Mouse (Mus musculus): ENCODE results near the gene Clasrp. TPM values are rescaled to one million over a fixed set of nuclear protein-coding genes. Genes with fewer than 3 reads are reported as not detected.
"Not testable (repeated sequence)": the region's sequence is repeated elsewhere in the genome, so short reads cannot be mapped to it uniquely, and the experiment has no call there.

The Clasrp gene
- polyA plus RNA-seq, 1 experiment from 2014 or later = 61.5 TPM

DNA sequence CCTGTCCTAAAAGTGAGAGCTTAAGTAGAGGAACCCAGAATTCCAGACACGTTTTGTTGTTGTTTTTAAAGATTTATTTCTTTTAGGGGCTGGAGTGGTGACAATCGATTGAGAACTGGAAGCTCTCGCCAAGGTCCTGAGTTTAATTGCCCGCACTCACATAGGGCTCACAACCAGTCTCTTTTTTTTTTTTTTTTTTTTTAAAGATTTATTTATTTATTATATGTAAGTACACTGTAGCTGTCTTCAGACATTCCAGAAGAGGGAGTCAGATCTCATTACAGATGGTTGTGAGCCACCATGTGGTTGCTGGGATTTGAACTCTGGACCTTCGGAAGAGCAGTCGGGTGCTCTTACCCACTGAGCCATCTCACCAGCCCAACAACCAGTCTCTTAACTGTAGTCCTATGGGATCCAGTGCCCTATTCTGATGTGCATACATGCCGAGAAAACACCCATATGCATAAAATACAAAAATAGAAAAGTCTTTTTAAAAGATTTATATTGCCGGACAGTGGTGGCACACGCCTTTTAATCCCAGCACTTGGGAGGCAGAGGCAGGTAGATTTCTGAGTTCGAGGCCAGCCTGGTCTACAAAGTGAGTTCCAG lies 424 bp upstream of the Clasrp start:
- peak overlapping the region; percentile 86 for H3K27ac ChIP-seq (replicated peaks)
- peak overlapping the region; percentile 92 for H3K4me2 ChIP-seq
- H3K9ac ChIP-seq (replicated peaks); H3K27me3 ChIP-seq (replicated peaks); H3K9me3 ChIP-seq (replicated peaks); ATAC-seq (ENCODE audit: low FRiP score): not testable (repeated sequence)
- peak overlapping the region; percentile 100 for H3K4me3 ChIP-seq (replicated peaks)
- peaks cover 16% of the 10 kb centered on the region for H3K36me3 ChIP-seq
- peaks cover 38% of the 10 kb centered on the region for H3K4me1 ChIP-seq
- WGBS = 56% methylated on average over 10 of the region's 10 CpGs

- no peaks in the 10 kb centered on the region for H3K27me3 ChIP-seq (replicated peaks)
- H3K9ac ChIP-seq (replicated peaks) = peak overlapping the region; percentile 99
- WGBS = 84% methylated on average over 12 of the region's 12 CpGs
- H3K36me3 ChIP-seq = peaks cover 31% of the 10 kb centered on the region
- no peak for ATAC-seq (ENCODE audit: low FRiP score)
- H3K27ac ChIP-seq (replicated peaks) = no peak overlapping the region
- peak overlapping the region; percentile 100 for H3K4me3 ChIP-seq (replicated peaks)
- peaks cover 48% of the 10 kb centered on the region for H3K4me1 ChIP-seq
- H3K4me2 ChIP-seq = peak overlapping the region; percentile 92
- no peaks in the 10 kb centered on the region for H3K9me3 ChIP-seq (replicated peaks)
Measured at GRCm38 (mm10) chr7:19603055-19603454, 1.2 kb downstream of the Clasrp start.

GRCm38 (mm10) chr7:19600562-19600961 lies 3.7 kb downstream of the Clasrp start:
- ATAC-seq (ENCODE audit: low FRiP score) = peak; percentile 54
- Histone ChIP-seq H3K27ac (replicated peaks) (peak overlapping the region; percentile 70), H3K9ac (replicated peaks) (no peak overlapping the region), H3K4me2 (no peak overlapping the region; the same call in 1 of the 2 replicates), H3K4me1 (peaks cover 48% of the 10 kb centered on the region), H3K27me3 (replicated peaks) (no peaks in the 10 kb centered on the region), H3K36me3 (peaks cover 46% of the 10 kb centered on the region), H3K9me3 (replicated peaks) (no peaks in the 10 kb centered on the region), H3K4me3 (replicated peaks) (no peak overlapping the region)
- 44% methylated on average over 5 of the region's 5 CpGs for WGBS

GRCm38 (mm10) chr7:19593061-19593730 lies 11.1 kb downstream of the Clasrp start:
- H3K27ac ChIP-seq (replicated peaks) = no peak overlapping the region
- no peaks in the 10 kb centered on the region for H3K9me3 ChIP-seq (replicated peaks)
- H3K4me3 ChIP-seq (replicated peaks) = no peak overlapping the region
- H3K27me3 ChIP-seq (replicated peaks) = no peaks in the 10 kb centered on the region
- 92% methylated on average over 10 of the region's 10 CpGs for WGBS
- no peak for ATAC-seq (ENCODE audit: low FRiP score)
- H3K36me3 ChIP-seq = peaks cover 84% of the 10 kb centered on the region
- no peak overlapping the region for H3K9ac ChIP-seq (replicated peaks)
- no peaks in the 10 kb centered on the region; the same call in 1 of the 2 replicates for H3K4me1 ChIP-seq
- no peak overlapping the region for H3K4me2 ChIP-seq

- no peak overlapping the region for H3K4me3 ChIP-seq (replicated peaks)
- no peaks in the 10 kb centered on the region for H3K27me3 ChIP-seq (replicated peaks)
- 63% methylated on average over 3 of the region's 3 CpGs for WGBS
- H3K4me2 ChIP-seq = no peak overlapping the region
- no peak overlapping the region for H3K9ac ChIP-seq (replicated peaks)
- H3K9me3 ChIP-seq (replicated peaks) = no peaks in the 10 kb centered on the region
- H3K4me1 ChIP-seq = no peaks in the 10 kb centered on the region
- no peak overlapping the region for H3K27ac ChIP-seq (replicated peaks)
- H3K36me3 ChIP-seq = peaks cover 94% of the 10 kb centered on the region
- ATAC-seq (ENCODE audit: low FRiP score) = peak; percentile 36
Measured at GRCm38 (mm10) chr7:19589917-19590316, 14.4 kb downstream of the Clasrp start.

DNA sequence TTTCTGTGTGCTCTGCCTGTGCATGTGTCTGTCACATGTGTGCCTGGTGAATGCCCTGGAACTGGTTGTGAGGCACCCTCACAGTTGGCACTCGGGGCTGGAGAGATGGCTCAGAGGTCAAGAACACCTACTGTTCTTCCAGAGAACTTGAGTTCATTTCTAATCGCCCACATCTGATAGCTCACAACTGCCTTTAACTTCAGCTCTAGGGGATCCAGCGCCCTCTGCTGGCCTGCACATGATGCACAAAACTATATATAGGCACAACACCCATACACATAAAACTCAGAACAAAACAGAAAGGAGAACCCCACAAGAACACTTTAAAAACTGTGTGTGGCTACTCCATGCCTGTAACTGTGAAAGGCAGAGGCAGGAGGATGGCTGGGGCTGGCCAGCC lies 15.1 kb downstream of the Clasrp start:
- 52% methylated on average over 3 of the region's 3 CpGs for WGBS
- Histone ChIP-seq H3K4me3 (replicated peaks) (no peak overlapping the region), H3K4me2 (no peak overlapping the region), H3K9me3 (replicated peaks) (no peaks in the 10 kb centered on the region), H3K4me1 (no peaks in the 10 kb centered on the region), H3K9ac (replicated peaks) (no peak overlapping the region), H3K27me3 (replicated peaks) (no peaks in the 10 kb centered on the region), H3K27ac (replicated peaks) (no peak overlapping the region), H3K36me3 (peaks cover 97% of the 10 kb centered on the region)
- ATAC-seq (ENCODE audit: low FRiP score) = no peak

- ATAC-seq (ENCODE audit: low FRiP score) = no peak
- no peaks in the 10 kb centered on the region for H3K27me3 ChIP-seq (replicated peaks)
- H3K36me3 ChIP-seq = peaks cover 94% of the 10 kb centered on the region
- H3K27ac ChIP-seq (replicated peaks) = no peak overlapping the region
- H3K9me3 ChIP-seq (replicated peaks) = no peaks in the 10 kb centered on the region
- H3K4me3 ChIP-seq (replicated peaks) = no peak overlapping the region
- 81% methylated on average over 43 of the region's 46 CpGs for WGBS
- H3K9ac ChIP-seq (replicated peaks) = no peak overlapping the region
- no peaks in the 10 kb centered on the region for H3K4me1 ChIP-seq
- no peak overlapping the region for H3K4me2 ChIP-seq
Measured at GRCm38 (mm10) chr7:19586269-19586668, 18.0 kb downstream of the Clasrp start.

DNA sequence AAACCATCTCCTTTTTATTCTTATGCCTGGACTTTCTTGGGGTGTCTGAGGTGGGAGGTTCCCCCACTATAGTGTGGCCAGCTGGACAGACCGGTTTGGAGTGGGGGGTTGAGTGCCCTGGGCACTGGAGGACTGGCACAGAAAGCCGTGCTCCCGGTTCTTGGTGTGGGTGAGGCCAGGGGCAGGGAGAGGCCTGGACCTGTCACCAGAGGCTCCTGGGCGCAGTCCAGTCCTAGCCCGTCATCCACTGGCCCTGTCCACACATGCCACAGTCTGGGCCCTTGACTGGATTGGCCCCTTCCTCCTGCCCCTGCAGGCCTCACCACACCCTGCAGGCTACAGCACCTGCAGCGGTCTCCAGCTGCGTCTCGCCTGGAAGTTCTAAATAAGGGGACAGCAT lies 23.7 kb downstream of the Clasrp start:
- peaks cover 12% of the 10 kb centered on the region for H3K4me1 ChIP-seq
- no peaks in the 10 kb centered on the region for H3K9me3 ChIP-seq (replicated peaks)
- ATAC-seq (ENCODE audit: low FRiP score) = 0 out of 2 replicates have a peak, but pooled peaks have one; percentile 23
- H3K36me3 ChIP-seq = peaks cover 52% of the 10 kb centered on the region
- H3K27ac ChIP-seq (replicated peaks) = no peak overlapping the region
- H3K4me2 ChIP-seq = no peak overlapping the region
- H3K27me3 ChIP-seq (replicated peaks) = peaks cover 51% of the 10 kb centered on the region
- no peak overlapping the region for H3K4me3 ChIP-seq (replicated peaks)
- H3K9ac ChIP-seq (replicated peaks) = no peak overlapping the region
- 89% methylated on average over 8 of the region's 8 CpGs for WGBS

DNA sequence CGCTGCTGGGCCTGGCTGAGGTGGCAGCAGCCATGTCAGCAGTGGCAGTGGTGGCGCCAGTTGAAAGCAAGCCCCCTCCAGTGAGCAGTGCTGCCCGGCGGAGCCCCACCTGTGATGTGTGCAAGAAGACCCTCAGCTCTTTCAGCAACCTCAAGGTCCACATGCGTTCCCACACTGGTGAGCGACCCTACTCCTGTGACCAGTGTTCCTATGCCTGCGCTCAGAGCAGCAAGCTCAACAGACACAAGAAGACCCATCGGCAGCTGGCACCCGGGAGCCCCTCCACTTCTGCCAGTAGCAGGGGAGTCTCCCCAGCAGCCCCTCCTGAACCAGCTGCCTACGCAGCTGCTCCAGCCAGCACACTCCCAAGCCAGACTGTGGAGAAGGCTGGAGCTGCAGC lies 24.5 kb downstream of the Clasrp start:
- ATAC-seq (ENCODE audit: low FRiP score) = no peak
- no peaks in the 10 kb centered on the region for H3K9me3 ChIP-seq (replicated peaks)
- 85% methylated on average over 10 of the region's 10 CpGs for WGBS
- no peak overlapping the region for H3K27ac ChIP-seq (replicated peaks)
- no peak overlapping the region for H3K4me2 ChIP-seq
- H3K27me3 ChIP-seq (replicated peaks) = peaks cover 55% of the 10 kb centered on the region
- H3K9ac ChIP-seq (replicated peaks) = no peak overlapping the region
- no peak overlapping the region for H3K4me3 ChIP-seq (replicated peaks)
- H3K4me1 ChIP-seq = peaks cover 12% of the 10 kb centered on the region
- peaks cover 44% of the 10 kb centered on the region for H3K36me3 ChIP-seq

DNA sequence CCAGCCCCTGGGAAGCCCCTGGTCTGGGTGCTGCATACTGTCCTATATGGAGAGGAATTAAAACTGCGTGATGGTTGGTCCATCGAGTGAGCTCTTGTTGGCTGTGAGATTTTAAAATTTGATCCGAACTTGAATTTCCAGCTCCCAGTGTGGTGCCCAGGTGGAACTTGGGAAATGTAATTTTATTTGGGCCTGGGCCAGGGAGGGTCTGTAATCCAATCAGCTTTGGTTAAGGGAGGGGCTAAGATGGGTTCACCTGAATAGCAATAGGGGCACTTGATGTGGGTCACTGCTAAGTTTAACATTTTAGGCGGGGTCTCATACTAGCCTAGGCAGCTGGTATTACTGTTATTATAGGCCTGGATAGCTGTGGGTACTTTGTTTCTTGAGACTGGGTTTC lies 25.9 kb downstream of the Clasrp start:
- WGBS = 64% methylated on average over 4 of the region's 4 CpGs
- no peaks in the 10 kb centered on the region for H3K9me3 ChIP-seq (replicated peaks)

GRCm38 (mm10) chr7:19577877-19578414 lies 26.3 kb downstream of the Clasrp start:
- peaks cover 55% of the 10 kb centered on the region for H3K27me3 ChIP-seq (replicated peaks)
- 18% methylated on average over 10 of the region's 10 CpGs for WGBS
- H3K4me3 ChIP-seq (replicated peaks) = peak overlapping the region; percentile 30
- no peaks in the 10 kb centered on the region for H3K9me3 ChIP-seq (replicated peaks)
- no peak overlapping the region for H3K27ac ChIP-seq (replicated peaks)
- H3K36me3 ChIP-seq = peaks cover 29% of the 10 kb centered on the region
- H3K4me2 ChIP-seq = peak overlapping the region; percentile 59
- no peak overlapping the region for H3K9ac ChIP-seq (replicated peaks)
- H3K4me1 ChIP-seq = peaks cover 22% of the 10 kb centered on the region
- no peak for ATAC-seq (ENCODE audit: low FRiP score)

More for the DNA sequence above, 25.9 kb downstream of the Clasrp start:
- ATAC-seq (ENCODE audit: low FRiP score) = no peak
- peaks cover 31% of the 10 kb centered on the region for H3K36me3 ChIP-seq
- H3K27ac ChIP-seq (replicated peaks) = no peak overlapping the region
- H3K4me1 ChIP-seq = peaks cover 21% of the 10 kb centered on the region
- no peak overlapping the region for H3K9ac ChIP-seq (replicated peaks)
- no peak overlapping the region for H3K4me2 ChIP-seq
- peaks cover 55% of the 10 kb centered on the region for H3K27me3 ChIP-seq (replicated peaks)
- H3K4me3 ChIP-seq (replicated peaks) = no peak overlapping the region
